Mouse (Mus musculus) left cerebral cortex, postnatal 14 days (tissue): ENCODE data around the gene Ntm. TPM values are rescaled to one million over a fixed set of nuclear protein-coding genes. Genes with fewer than 3 reads are reported as not detected.
A peak's percentile ranks its signal among the peaks of the same experiment; 100 is the strongest.

ENCODE experiments used
- DNase-seq, 2 experiments: peaks; one replicate each; pipeline ENCODE4 v3.0.0; 2021 to 2022; ENCODE audit warnings: low spot score in 2 of 2, mixed read lengths in 1 of 2
- intact Hi-C: fragments of 180-260 bp; cut with DNase I; formaldehyde crosslinking; loops from one replicate; pipeline ENCODE4 v1.15.1; 2025
- total RNA-seq, 2 experiments: library from RNA; stranded (reverse); gene quantifications; 2 replicates each; pipeline ENCODE4 v1.2.3; 2021

Gene Ntm
- total RNA-seq, 2 experiments from 2014 or later, result 351 to 370 TPM

GRCm38 (mm10) chr9:29769361-29769760, 193.6 kb downstream of the Ntm start:
- intact Hi-C loops, result no loop called here
- DNase-seq, result no peak

GRCm38 (mm10) chr9:29765990-29766980, 196.7 kb downstream of the Ntm start:
- intact Hi-C loops, result no loop called here
- no peak for DNase-seq

GRCm38 (mm10) chr9:29763338-29763737, 199.6 kb downstream of the Ntm start:
- intact Hi-C loops, result no loop called here
- no peak for DNase-seq

GRCm38 (mm10) chr9:29761952-29762586, 200.9 kb downstream of the Ntm start:
- intact Hi-C loops, result no loop called here
- peak in 1 of 2 experiments; percentile 22 for DNase-seq

GRCm38 (mm10) chr9:29761511-29761910, 201.4 kb downstream of the Ntm start:
- no peak for DNase-seq
- intact Hi-C loops, result no loop called here

GRCm38 (mm10) chr9:29759940-29760339, 203.0 kb downstream of the Ntm start:
- intact Hi-C loops, result no loop called here
- no peak for DNase-seq

GRCm38 (mm10) chr9:29759060-29759459, 203.9 kb downstream of the Ntm start:
- intact Hi-C loops, result no loop called here
- DNase-seq, result peak in 1 of 2 experiments; percentile 22

GRCm38 (mm10) chr9:29754374-29754773, 208.6 kb downstream of the Ntm start:
- intact Hi-C loops, result no loop called here
- no peak for DNase-seq

GRCm38 (mm10) chr9:29751396-29751795, 211.5 kb downstream of the Ntm start:
- peak; percentile 20 to 33 for DNase-seq
- intact Hi-C loops, result no loop called here

- DNase-seq, result peak; percentile 72 to 83
- intact Hi-C loops, result no loop called here
Measured at GRCm38 (mm10) chr9:29750371-29751014, 212.4 kb downstream of the Ntm start.

GRCm38 (mm10) chr9:29748070-29748469, 214.9 kb downstream of the Ntm start:
- intact Hi-C loops, result no loop called here
- no peak for DNase-seq

GRCm38 (mm10) chr9:29738835-29739526, 224.0 kb downstream of the Ntm start:
- DNase-seq, result no peak
- intact Hi-C loops, result no loop called here

- intact Hi-C loops, result no loop called here
Measured at GRCm38 (mm10) chr9:29736031-29736430, 226.9 kb downstream of the Ntm start.

GRCm38 (mm10) chr9:29732895-29733294, 230.0 kb downstream of the Ntm start:
- intact Hi-C loops, result no loop called here
- no peak for DNase-seq

More at GRCm38 (mm10) chr9:29736031-29736430, 226.9 kb downstream of the Ntm start:
- no peak for DNase-seq

- no peak for DNase-seq
- intact Hi-C loops, result no loop called here
Measured at GRCm38 (mm10) chr9:29731672-29732071, 231.3 kb downstream of the Ntm start.

- no peak for DNase-seq
- intact Hi-C loops, result no loop called here
Measured at GRCm38 (mm10) chr9:29727540-29728432, 235.2 kb downstream of the Ntm start.

- no peak for DNase-seq
- intact Hi-C loops, result no loop called here
Measured at GRCm38 (mm10) chr9:29721461-29721860, 241.5 kb downstream of the Ntm start.

GRCm38 (mm10) chr9:29716795-29717194, 246.1 kb downstream of the Ntm start:
- DNase-seq, result peak in 1 of 2 experiments; percentile 17
- intact Hi-C loops, result no loop called here
